ENCODE assay signal across 9 mouse cellular contexts in genomic region chr13:43503395-43503850, GRCm38 (mm10). TPM values are rescaled to one million over a fixed set of nuclear protein-coding genes. Genes with fewer than 3 reads are reported as not detected.
DNase-seq lines count a peak whose midpoint lies in the region; ATAC-seq and TF ChIP-seq lines count a peak whose summit lies in the region.
"Had no signal": no experiment of that assay in that cellular context is flagged by ENCODE, and none has a peak within 500 bp of the region (broad histone marks: within the 10 kb centered on the region; RNA-seq: fewer than 3 reads in every experiment).

No protein-coding gene starts in this region.

- no peaks in the 10 kb centered on the region for H3K9me3 ChIP-seq in embryonic facial prominence, embryonic 11.5 days (replicated peaks; ENCODE audit: control insufficient read depth, low read length)
- H3K9me3 ChIP-seq in hindbrain, embryonic 11.5 days (ENCODE audit: control insufficient read depth, low read length): no peaks in the 10 kb centered on the region
- no peaks in the 10 kb centered on the region for H3K9me3 ChIP-seq in limb, embryonic 13.5 days
- no peaks in the 10 kb centered on the region for H3K9me3 ChIP-seq in midbrain, embryonic 12.5 days

- H3K36me3 ChIP-seq in embryonic facial prominence, embryonic 11.5 days (replicated peaks; ENCODE audit: control insufficient read depth, insufficient read depth, low read depth, low read length): no peaks in the 10 kb centered on the region
- no peaks in the 10 kb centered on the region for H3K36me3 ChIP-seq in hindbrain, embryonic 11.5 days (ENCODE audit: control insufficient read depth, insufficient read depth, low read length)
- no peaks in the 10 kb centered on the region for H3K36me3 ChIP-seq in limb, embryonic 13.5 days
- no peaks in the 10 kb centered on the region for H3K36me3 ChIP-seq in midbrain, embryonic 12.5 days
- H3K36me3 ChIP-seq in thymus, adult 2 months (ENCODE audit: control insufficient read depth, insufficient read depth, low read length): no peaks in the 10 kb centered on the region

- 0% methylated on average over 19 of the region's 19 CpGs for WGBS in embryonic facial prominence, embryonic 11.5 days
- under 1% methylated on average over 19 of the region's 19 CpGs for WGBS in hindbrain, embryonic 11.5 days
- WGBS in limb, embryonic 13.5 days: 2% methylated on average over 19 of the region's 19 CpGs
- WGBS in midbrain, embryonic 12.5 days: 1% methylated on average over 18 of the region's 19 CpGs
- WGBS in thymus, adult 2 months: 10% methylated on average over 19 of the region's 19 CpGs

- no peak for DNase-seq in layer of hippocampus, adult 2 months (ENCODE audit: low spot score in 2 of 2)
- no peak for DNase-seq in layer of hippocampus, adult 11-12 months (ENCODE audit: low spot score)
- peak; percentile 73 for DNase-seq in embryonic facial prominence, embryonic 11.5 days (ENCODE audit: low spot score)
- DNase-seq in hindbrain, embryonic 11.5 days (ENCODE audit: low spot score): peak; percentile 74
- DNase-seq in thymus, adult 2 months: peak; percentile 30
- no peak for DNase-seq in cerebellum, adult 11 months

- no peak overlapping the region for H3K27ac ChIP-seq in layer of hippocampus, adult 2 months
- peak overlapping the region; percentile 44; the same call in 1 of the 2 replicates for H3K27ac ChIP-seq in embryonic facial prominence, embryonic 11.5 days (replicated peaks; ENCODE audit: low read depth, low read length)
- peak overlapping the region; percentile 75 for H3K27ac ChIP-seq in hindbrain, embryonic 11.5 days (ENCODE audit: low read depth, low read length)
- 0 out of 2 replicates have a peak overlapping the region, but pooled peaks have one; percentile 22 for H3K27ac ChIP-seq in limb, embryonic 13.5 days
- peak overlapping the region; percentile 80 for H3K27ac ChIP-seq in midbrain, embryonic 12.5 days (replicated peaks)
- no peak overlapping the region for H3K27ac ChIP-seq in thymus, adult 2 months (ENCODE audit: control insufficient read depth, insufficient read depth, low read length)

- no peak for TF ChIP-seq CTCF in layer of hippocampus, adult 2 months (conservative IDR thresholded peaks at IDR 0.05)
- no peak for TF ChIP-seq CTCF in thymus, adult 2 months (IDR thresholded peaks at IDR 0.05; ENCODE audit: borderline replicate concordance, control insufficient read depth, extremely low read depth, insufficient read depth, low read length, poor library complexity)

- no peaks in the 10 kb centered on the region for H3K27me3 ChIP-seq in embryonic facial prominence, embryonic 11.5 days (ENCODE audit: control insufficient read depth, insufficient read depth, low read length)
- H3K27me3 ChIP-seq in hindbrain, embryonic 11.5 days (ENCODE audit: control insufficient read depth, insufficient read depth, low read length): no peaks in the 10 kb centered on the region
- H3K27me3 ChIP-seq in limb, embryonic 13.5 days: no peaks in the 10 kb centered on the region
- H3K27me3 ChIP-seq in midbrain, embryonic 12.5 days: no peaks in the 10 kb centered on the region; the same call in 1 of the 2 replicates
- no peaks in the 10 kb centered on the region for H3K27me3 ChIP-seq in thymus, adult 2 months (ENCODE audit: control insufficient read depth, insufficient read depth, low read length)

- peak; percentile 74 for ATAC-seq in embryonic facial prominence, embryonic 11.5 days (replicated peaks; ENCODE audit: insufficient number of reproducible peaks, low FRiP score, low TSS enrichment, low read depth)
- ATAC-seq in hindbrain, embryonic 11.5 days (ENCODE audit: low FRiP score): peak; percentile 76
- ATAC-seq in limb, embryonic 13.5 days (ENCODE audit: low FRiP score, low read depth): peak; percentile 76; the same call in 1 of the 2 replicates
- ATAC-seq in midbrain, embryonic 12.5 days (ENCODE audit: low FRiP score, low read depth): peak; percentile 80

- H3K4me1 ChIP-seq in embryonic facial prominence, embryonic 11.5 days (ENCODE audit: control insufficient read depth, insufficient read depth, low read length): no peaks in the 10 kb centered on the region
- no peaks in the 10 kb centered on the region for H3K4me1 ChIP-seq in hindbrain, embryonic 11.5 days (replicated peaks; ENCODE audit: control insufficient read depth, insufficient read depth, low read length)
- peaks cover 15% of the 10 kb centered on the region for H3K4me1 ChIP-seq in limb, embryonic 13.5 days
- H3K4me1 ChIP-seq in midbrain, embryonic 12.5 days: peaks cover 15% of the 10 kb centered on the region
- H3K4me1 ChIP-seq in thymus, adult 2 months (replicated peaks; ENCODE audit: control insufficient read depth, insufficient read depth, low read length): peaks cover 5% of the 10 kb centered on the region

- peak overlapping the region; percentile 64 for H3K9ac ChIP-seq in embryonic facial prominence, embryonic 11.5 days (replicated peaks; ENCODE audit: low read length)
- H3K9ac ChIP-seq in hindbrain, embryonic 11.5 days (ENCODE audit: low read depth, low read length): peak overlapping the region; percentile 72
- H3K9ac ChIP-seq in limb, embryonic 13.5 days: peak overlapping the region; percentile 62
- H3K9ac ChIP-seq in midbrain, embryonic 12.5 days (replicated peaks): peak overlapping the region; percentile 56; the same call in 1 of the 2 replicates

- no peak for TF ChIP-seq POLR2A in thymus, adult 2 months (IDR thresholded peaks at IDR 0.05; ENCODE audit: control insufficient read depth, extremely low read depth, insufficient read depth, low read length, poor library complexity)

- H3K4me2 ChIP-seq in embryonic facial prominence, embryonic 11.5 days (ENCODE audit: low read depth, low read length): peak overlapping the region; percentile 57
- H3K4me2 ChIP-seq in hindbrain, embryonic 11.5 days (replicated peaks; ENCODE audit: low read depth, low read length): peak overlapping the region; percentile 44
- H3K4me2 ChIP-seq in limb, embryonic 13.5 days (replicated peaks): peak overlapping the region; percentile 65
- peak overlapping the region; percentile 56 for H3K4me2 ChIP-seq in midbrain, embryonic 12.5 days (replicated peaks)

- peak overlapping the region; percentile 28; the same call in 1 of the 2 replicates for H3K4me3 ChIP-seq in layer of hippocampus, adult 2 months
- H3K4me3 ChIP-seq in embryonic facial prominence, embryonic 11.5 days (ENCODE audit: low read depth, low read length): peak overlapping the region; percentile 26
- H3K4me3 ChIP-seq in hindbrain, embryonic 11.5 days (ENCODE audit: low read depth, low read length): peak overlapping the region; percentile 28
- peak overlapping the region; percentile 36 for H3K4me3 ChIP-seq in limb, embryonic 13.5 days
- H3K4me3 ChIP-seq in midbrain, embryonic 12.5 days: peak overlapping the region; percentile 32
- H3K4me3 ChIP-seq in thymus, adult 2 months (ENCODE audit: control insufficient read depth, insufficient read depth, low read length): peak overlapping the region; percentile 0; the same call in 1 of the 2 replicates
- H3K4me3 ChIP-seq: myocyte had no signal

RNA-seq across cellular contexts. Expression of gene Ranbp9, which starts 22.3 kb away (rescaled TPM):
- 10 to 100 TPM; 82.5 to 85.2 TPM for total RNA-seq in layer of hippocampus, adult 2 months (2021)
- polyA plus RNA-seq in embryonic facial prominence, embryonic 11.5 days (2014; fragmentation: Nextera tagmentation; extraction: Ambion mirVana): 11.1 and 14.9 TPM in 2 replicates
- polyA plus RNA-seq in hindbrain, embryonic 11.5 days (2014; fragmentation: Nextera tagmentation; extraction: Ambion mirVana): 13.5 and 22.9 TPM in 2 replicates
- 8.8 and 10.3 TPM in 2 replicates for polyA plus RNA-seq in limb, embryonic 13.5 days (2015; fragmentation: Nextera tagmentation; extraction: Ambion mirVana)
- 11.7 and 13.4 TPM in 2 replicates for polyA plus RNA-seq in midbrain, embryonic 12.5 days (2016; fragmentation: Nextera tagmentation; extraction: Ambion mirVana)
- polyA plus RNA-seq in thymus, adult 2 months (2012; rRNA removed): 26.7 and 35.6 TPM in 2 replicates

RNA-seq across cellular contexts. Expression of gene Mcur1, which starts 56.6 kb away (rescaled TPM):
- 10 to 100 TPM; 20.6 to 25.6 TPM for total RNA-seq in layer of hippocampus, adult 2 months (2021)
- 12.8 and 14.9 TPM in 2 replicates for polyA plus RNA-seq in embryonic facial prominence, embryonic 11.5 days (2014; fragmentation: Nextera tagmentation; extraction: Ambion mirVana)
- 9.8 and 10.8 TPM in 2 replicates for polyA plus RNA-seq in hindbrain, embryonic 11.5 days (2014; fragmentation: Nextera tagmentation; extraction: Ambion mirVana)
- polyA plus RNA-seq in limb, embryonic 13.5 days (2015; fragmentation: Nextera tagmentation; extraction: Ambion mirVana): 16.7 and 17.0 TPM in 2 replicates
- polyA plus RNA-seq in midbrain, embryonic 12.5 days (2016; fragmentation: Nextera tagmentation; extraction: Ambion mirVana): 10.5 and 12.9 TPM in 2 replicates
- polyA plus RNA-seq in thymus, adult 2 months (2012; rRNA removed): 18.0 and 28.2 TPM in 2 replicates

Comparison
In these comparisons a context has a peak if more than half of its experiments do, and no peak if none do; other contexts are left out.
1. DNase-seq: peak in embryonic facial prominence, embryonic 11.5 days (single experiment), hindbrain, embryonic 11.5 days (single experiment) and thymus, adult 2 months (single experiment); none in layer of hippocampus, adult 2 months (0 of 2), layer of hippocampus, adult 11-12 months (single experiment) and cerebellum, adult 11 months (single experiment).
2. H3K27ac ChIP-seq: peak in embryonic facial prominence, embryonic 11.5 days (single experiment), hindbrain, embryonic 11.5 days (single experiment), limb, embryonic 13.5 days (single experiment) and midbrain, embryonic 12.5 days (single experiment); none in layer of hippocampus, adult 2 months (single experiment) and thymus, adult 2 months (single experiment).
3. Peak in every context shown above with its lines, with median percentiles within 50 percentile points of each other: H3K4me3 ChIP-seq, ATAC-seq, H3K4me2 ChIP-seq and H3K9ac ChIP-seq.